ENCODE assay signal across 8 mouse cellular contexts in genomic region chr13:13437460-13438015, GRCm38 (mm10). TPM values are rescaled to one million over a fixed set of nuclear protein-coding genes. Genes with fewer than 3 reads are reported as not detected.
DNase-seq lines count a peak whose midpoint lies in the region; ATAC-seq and TF ChIP-seq lines count a peak whose summit lies in the region.
"Not testable (repeated sequence)": the region's sequence is repeated elsewhere in the genome, so short reads cannot be mapped to it uniquely, and the experiment has no call there.

Gene Nid1 (plus strand): TSS chr13:13437551.

- not testable (repeated sequence) for H3K4me1 ChIP-seq in forebrain, embryonic 10.5 days; hindbrain, embryonic 11.5 days (replicated peaks; ENCODE audit: control insufficient read depth, insufficient read depth, low read length); liver, embryonic 14.5 days (replicated peaks; ENCODE audit: control insufficient read depth in 2 of 2, insufficient read depth in 2 of 2, low read length in 1 of 2); midbrain, embryonic 15.5 days; stomach, postnatal 0 days (replicated peaks; ENCODE audit: control insufficient read depth, insufficient read depth)

- not testable (repeated sequence) for H3K27ac ChIP-seq in forebrain, embryonic 10.5 days; hindbrain, embryonic 11.5 days (ENCODE audit: low read depth, low read length); liver, embryonic 14.5 days; midbrain, embryonic 15.5 days; stomach, postnatal 0 days (replicated peaks)

- H3K4me2 ChIP-seq in hindbrain, embryonic 11.5 days (replicated peaks; ENCODE audit: low read depth, low read length), result peak within 1 kb of the TSS; percentile 29
- peak within 1 kb of the TSS; percentile 22 for H3K4me2 ChIP-seq in liver, embryonic 14.5 days (ENCODE audit: low read depth)
- peak within 1 kb of the TSS; percentile 44 for H3K4me2 ChIP-seq in midbrain, embryonic 15.5 days
- H3K4me2 ChIP-seq in stomach, postnatal 0 days (replicated peaks; ENCODE audit: low read depth), result not testable (repeated sequence)

- H3K9ac ChIP-seq in hindbrain, embryonic 11.5 days (ENCODE audit: low read depth, low read length); liver, embryonic 14.5 days (replicated peaks); midbrain, embryonic 15.5 days; stomach, postnatal 0 days (ENCODE audit: low read length): not testable (repeated sequence)

- under 1% methylated on average over 33 of the region's 39 CpGs for WGBS in forebrain, embryonic 10.5 days
- WGBS in hindbrain, embryonic 11.5 days, result 0% methylated on average over 23 of the region's 39 CpGs
- WGBS in liver, embryonic 14.5 days (ENCODE audit: insufficient replicate concordance), result 2% methylated on average over 25 of the region's 39 CpGs
- under 1% methylated on average over 29 of the region's 39 CpGs for WGBS in midbrain, embryonic 15.5 days
- WGBS in stomach, postnatal 0 days, result 2% methylated on average over 17 of the region's 39 CpGs

- ATAC-seq in hindbrain, embryonic 11.5 days (ENCODE audit: low FRiP score), result peak; percentile 86
- peak; percentile 40 for ATAC-seq in liver, embryonic 14.5 days (ENCODE audit: insufficient read depth)
- ATAC-seq in midbrain, embryonic 15.5 days (replicated peaks), result peak; percentile 80
- ATAC-seq in stomach, postnatal 0 days (ENCODE audit: low FRiP score, low TSS enrichment), result peak; percentile 84

- H3K4me3 ChIP-seq in forebrain, embryonic 10.5 days, result peak within 1 kb of the TSS; percentile 42
- H3K4me3 ChIP-seq in hindbrain, embryonic 11.5 days (ENCODE audit: low read depth, low read length), result not testable (repeated sequence)
- peak within 1 kb of the TSS in 1 of 2 experiments; percentile 40; a peak in 2 of 4 replicates for H3K4me3 ChIP-seq in liver, embryonic 14.5 days (ENCODE audit: insufficient read depth in 1 of 2, low read depth in 2 of 2, low read length in 2 of 2)
- peak within 1 kb of the TSS; percentile 30 for H3K4me3 ChIP-seq in midbrain, embryonic 15.5 days
- H3K4me3 ChIP-seq in stomach, postnatal 0 days (ENCODE audit: low read depth, low read length), result peak within 1 kb of the TSS; percentile 21

- H3K9me3 ChIP-seq in forebrain, embryonic 10.5 days; hindbrain, embryonic 11.5 days (ENCODE audit: control insufficient read depth, low read length); liver, embryonic 14.5 days (ENCODE audit: control insufficient read depth, low read length); midbrain, embryonic 15.5 days; stomach, postnatal 0 days (ENCODE audit: control insufficient read depth, low read length): not testable (repeated sequence)

- TF ChIP-seq CTCF in liver, embryonic 14.5 days (IDR thresholded peaks at IDR 0.05; ENCODE audit: low read depth); stomach, postnatal 0 days (IDR thresholded peaks at IDR 0.05; ENCODE audit: low read depth): not testable (repeated sequence)

- not testable (repeated sequence) for H3K27me3 ChIP-seq in forebrain, embryonic 10.5 days (ENCODE audit: poor library complexity, severe bottlenecking); hindbrain, embryonic 11.5 days (ENCODE audit: control insufficient read depth, insufficient read depth, low read length); liver, embryonic 14.5 days (ENCODE audit: control insufficient read depth, insufficient read depth, low read length); midbrain, embryonic 15.5 days (replicated peaks); stomach, postnatal 0 days (ENCODE audit: control insufficient read depth, insufficient read depth, low read length)

- DNase-seq in adrenal gland, adult 2 months, result peak; percentile 44
- DNase-seq in forebrain, embryonic 10.5 days (ENCODE audit: extremely low spot score, low spot score); hindbrain, embryonic 11.5 days (ENCODE audit: low spot score); liver, embryonic 14.5 days (ENCODE audit: low read depth in 3 of 3, low spot score in 3 of 3): not testable (repeated sequence)
- peak; percentile 98 for DNase-seq in heart, adult 11 months
- peak; percentile 47 for DNase-seq in kidney, postnatal 14 days
- peak; percentile 14 for DNase-seq in stomach, postnatal 0 days (ENCODE audit: low spot score)

- not testable (repeated sequence) for H3K36me3 ChIP-seq in forebrain, embryonic 10.5 days (replicated peaks); hindbrain, embryonic 11.5 days (ENCODE audit: control insufficient read depth, insufficient read depth, low read length); liver, embryonic 14.5 days (replicated peaks; ENCODE audit: control insufficient read depth, insufficient read depth, low read depth); midbrain, embryonic 15.5 days (replicated peaks); stomach, postnatal 0 days (ENCODE audit: control insufficient read depth, insufficient read depth, low read length)

- not testable (repeated sequence) for TF ChIP-seq EP300 in liver, embryonic 14.5 days (IDR thresholded peaks at IDR 0.05; ENCODE audit: low read depth); stomach, postnatal 0 days (optimal IDR thresholded peaks at IDR 0.05)

RNA-seq across cellular contexts. Expression of gene Nid1, which starts in this region (rescaled TPM):
- total RNA-seq in adrenal gland, adult 2 months (2021), result 10 to 100 TPM; 62.4 to 64.1 TPM
- 68.3 and 74.0 TPM in 2 replicates for polyA plus RNA-seq in adrenal gland, adult 2 months (2012; rRNA removed)
- polyA plus RNA-seq in forebrain, embryonic 10.5 days (2016; fragmentation: Nextera tagmentation; extraction: Ambion mirVana), result 45.6 and 51.2 TPM in 2 replicates
- polyA plus RNA-seq in hindbrain, embryonic 11.5 days (2014; fragmentation: Nextera tagmentation; extraction: Ambion mirVana), result 44.2 and 44.8 TPM in 2 replicates
- 18.2 and 18.3 TPM in 2 replicates for polyA plus RNA-seq in liver, embryonic 14.5 days (2012; rRNA removed)
- 16.9 and 22.7 TPM in 2 replicates for polyA plus RNA-seq in liver, embryonic 14.5 days (2014; fragmentation: Nextera tagmentation; extraction: Ambion mirVana)
- 38.6 and 42.2 TPM in 2 replicates for polyA plus RNA-seq in midbrain, embryonic 15.5 days (2015; fragmentation: Nextera tagmentation; extraction: Ambion mirVana)
- 36.2 and 42.6 TPM in 2 replicates for polyA plus RNA-seq in stomach, postnatal 0 days (2015; fragmentation: Nextera tagmentation; extraction: Ambion mirVana)
